Mouse (Mus musculus) lung, embryonic 14.5 days (tissue): ENCODE measurements at regions not wholly inside any gene's neighbourhood (a gene's known extent, or its start where the extent isn't known, plus 50 kb on each side); places are given as distances from the start of the nearest gene placed in this dataset.
"Not testable (repeated sequence)": the region's sequence is repeated elsewhere in the genome, so short reads cannot be mapped to it uniquely, and the experiment has no call there.

Experiments
- ATAC-seq: fragments of 200-750 bp; cut with Nextera tagmentation; 2 replicates; pipeline ENCODE4 v1.8.0; 2017; ENCODE audit warnings: mild to moderate bottlenecking, moderate TSS enrichment, moderate library complexity; ENCODE audit not compliant: insufficient read depth
- DNase-seq: peaks from one replicate; pipeline ENCODE4 v3.0.0-alpha.2; 2015
- H3K27ac ChIP-seq: fragments of 300-500 bp; sonication (generic); 2 replicates; pipeline ENCODE4 v1.5.1; 2014; ENCODE audit warnings: low read depth, mild to moderate bottlenecking, moderate library complexity
- H3K27me3 ChIP-seq: fragments of 300-500 bp; sonication (generic); 2 replicates; pipeline ENCODE4 v1.6.1; 2014; ENCODE audit warnings: low read length, control low read depth; ENCODE audit not compliant: insufficient read depth
- H3K36me3 ChIP-seq: fragments of 300-500 bp; sonication (generic); 2 replicates; pipeline ENCODE4 v1.6.1; 2014; ENCODE audit warnings: control low read depth; ENCODE audit not compliant: insufficient read depth
- H3K4me1 ChIP-seq: fragments of 300-500 bp; sonication (generic); 2 replicates; pipeline ENCODE4 v1.6.1; 2014; ENCODE audit warnings: antibody characterized with exemption, control low read depth; ENCODE audit not compliant: insufficient read depth
- H3K4me2 ChIP-seq: fragments of 300-500 bp; sonication (generic); 2 replicates; pipeline ENCODE4 v1.6.1; 2014; ENCODE audit warnings: mild to moderate bottlenecking
- H3K4me3 ChIP-seq: fragments of 300-500 bp; sonication (generic); 2 replicates; pipeline ENCODE4 v1.5.1; 2014; ENCODE audit warnings: low read depth, low read length
- H3K9ac ChIP-seq: fragments of 300-500 bp; sonication (generic); 2 replicates; pipeline ENCODE4 v1.6.1; 2014
- H3K9me3 ChIP-seq: fragments of 300-500 bp; sonication (generic); 2 replicates; pipeline ENCODE4 v1.6.1; 2016; ENCODE audit warnings: low read depth, low read length, control low read depth
- CTCF ChIP-seq: IDR thresholded peaks from 2 replicates; pipeline ENCODE4 v1.5.1; 2016; ENCODE audit warnings: antibody characterized with exemption, low read depth
- WGBS: fragments of 180-500 bp; shearing (Covaris S2); extraction: QIAGEN DNeasy Blood & Tissue Kit; methylation state at CpG from one replicate; pipeline ENCODE4 v1.1.7; 2014; 5-methylcytosine and 5-hydroxymethylcytosine counted together

DNA sequence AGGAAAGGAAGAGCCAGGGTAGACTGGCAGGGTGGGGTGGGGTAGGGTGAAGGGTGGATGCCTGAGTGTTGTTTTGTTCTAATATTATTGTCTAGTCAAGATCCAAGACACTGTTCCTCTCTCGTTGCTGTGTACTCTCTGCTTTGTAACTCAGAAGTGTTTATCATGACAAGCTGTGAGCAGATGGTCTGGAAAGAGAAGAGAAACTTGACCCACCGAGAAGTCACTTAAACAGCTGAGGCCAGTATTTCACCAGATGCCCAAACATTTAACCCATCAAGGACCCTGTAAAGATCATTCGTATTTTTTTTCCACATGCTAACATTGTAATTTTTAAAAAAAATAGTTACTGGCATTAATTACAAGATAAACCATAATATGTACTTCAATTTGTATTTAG, 178.7 kb upstream of the Trp63 start:
- Histone ChIP-seq H3K9ac (no peak overlapping the region), H3K36me3 (no peaks in the 10 kb centered on the region), H3K4me2 (no peak overlapping the region), H3K4me3 (no peak overlapping the region), H3K9me3 (no peaks in the 10 kb centered on the region), H3K27ac (no peak overlapping the region), H3K4me1 (no peaks in the 10 kb centered on the region), H3K27me3 (no peaks in the 10 kb centered on the region)
- no peak for DNase-seq
- WGBS = 31% methylated on average over 3 of the region's 3 CpGs
- TF ChIP-seq CTCF = no peak
- ATAC-seq = no peak

DNA sequence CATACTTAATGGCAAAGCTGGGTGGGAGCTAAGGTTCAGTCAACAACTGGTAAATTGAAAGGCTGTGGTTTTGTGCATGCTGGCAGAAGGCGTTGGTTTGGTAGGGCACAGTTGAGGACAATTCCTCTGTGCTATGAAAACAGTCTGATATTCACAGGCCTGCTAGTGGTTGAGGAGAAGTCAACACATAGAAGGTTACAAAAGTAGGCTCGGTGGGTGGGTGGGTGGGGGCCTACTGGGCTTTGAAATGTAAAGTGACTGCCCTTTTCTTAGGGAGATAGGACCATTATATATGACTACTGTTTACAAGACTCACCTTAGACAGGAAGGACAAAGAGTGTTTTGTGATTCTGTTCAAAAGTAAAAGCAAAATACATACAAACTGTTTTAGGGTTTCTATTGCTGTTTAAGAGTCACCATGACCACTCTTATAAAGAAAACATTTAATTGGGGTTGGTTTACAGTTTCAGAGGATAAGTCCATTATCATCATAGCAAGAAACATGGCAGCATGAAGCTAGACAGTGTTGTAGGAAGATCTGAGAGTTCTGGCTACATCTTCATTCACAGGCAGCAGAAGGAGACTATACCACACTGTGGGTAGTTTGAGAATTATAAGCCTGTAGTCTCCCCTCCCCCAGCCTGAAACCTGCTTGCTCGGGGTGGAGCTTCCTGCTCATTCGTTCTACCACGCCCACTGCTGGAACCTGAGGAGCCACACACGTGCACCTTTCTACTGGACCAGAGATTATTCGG, 166.3 kb upstream of the Trp63 start:
- no peak for TF ChIP-seq CTCF

DNA sequence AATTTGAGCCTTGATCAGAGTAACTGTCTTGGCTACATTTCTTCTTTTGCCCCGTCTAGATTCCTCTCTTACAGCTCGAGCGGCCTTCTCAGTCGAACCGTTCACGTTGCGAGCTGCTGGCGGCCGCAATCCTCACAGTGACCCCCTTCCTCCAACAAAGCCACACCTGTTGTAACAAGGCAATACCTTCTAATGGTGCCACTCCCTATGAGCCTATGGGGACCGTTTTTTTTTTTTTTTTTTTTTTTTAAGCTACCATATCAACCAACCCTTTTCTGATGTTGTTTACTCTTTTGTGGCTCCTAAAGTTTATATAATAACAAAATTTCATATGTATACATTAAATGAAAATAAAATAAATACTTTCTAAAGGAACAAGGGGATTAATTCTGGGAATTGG, 160.4 kb upstream of the Trp63 start:
- H3K9me3 ChIP-seq, H3K27me3 ChIP-seq, H3K4me1 ChIP-seq, DNase-seq, H3K36me3 ChIP-seq, H3K27ac ChIP-seq, ATAC-seq, H3K9ac ChIP-seq, H3K4me3 ChIP-seq, H3K4me2 ChIP-seq: not testable (repeated sequence)
- 91% methylated on average over 10 of the region's 10 CpGs for WGBS

More for the DNA sequence above, 166.3 kb upstream of the Trp63 start:
- Histone ChIP-seq H3K4me3 (no peak overlapping the region), H3K4me1 (no peaks in the 10 kb centered on the region), H3K36me3 (no peaks in the 10 kb centered on the region), H3K4me2 (no peak overlapping the region), H3K9ac (no peak overlapping the region), H3K9me3 (no peaks in the 10 kb centered on the region), H3K27me3 (no peaks in the 10 kb centered on the region), H3K27ac (no peak overlapping the region)
- DNase-seq (no peak), ATAC-seq (no peak)
- WGBS = 63% methylated on average over 4 of the region's 7 CpGs

GRCm38 (mm10) chr16:25523621-25524020, 159.9 kb upstream of the Trp63 start:
- no peak for DNase-seq
- Histone ChIP-seq H3K27me3 (no peaks in the 10 kb centered on the region), H3K9ac (no peak overlapping the region), H3K36me3 (no peaks in the 10 kb centered on the region), H3K4me2 (no peak overlapping the region), H3K27ac (no peak overlapping the region), H3K4me1 (no peaks in the 10 kb centered on the region), H3K9me3 (no peaks in the 10 kb centered on the region), H3K4me3 (no peak overlapping the region)
- ATAC-seq = no peak
- no peak for TF ChIP-seq CTCF
- WGBS = 32% methylated on average over 2 of the region's 2 CpGs

DNA sequence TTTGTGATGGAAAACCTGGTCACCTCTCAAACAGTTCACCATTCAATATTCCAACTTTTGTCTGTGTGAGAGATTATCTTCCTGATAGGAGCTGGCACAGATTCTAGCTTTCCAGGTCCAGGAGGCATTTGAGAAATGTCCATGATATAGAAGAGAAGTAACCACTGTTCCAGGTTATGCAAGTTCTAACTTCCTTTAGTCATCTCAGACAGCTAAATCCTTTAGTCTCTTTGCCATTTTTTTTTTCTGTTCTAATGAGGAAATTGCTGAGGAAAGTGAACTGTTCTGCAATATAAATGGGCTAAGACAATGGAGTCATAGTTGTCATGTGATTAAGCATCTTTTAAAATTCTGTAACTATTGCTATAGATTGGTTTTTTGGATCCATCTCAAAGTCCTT, 155.7 kb upstream of the Trp63 start:
- Histone ChIP-seq H3K9ac (no peak overlapping the region), H3K36me3 (no peaks in the 10 kb centered on the region), H3K4me3 (no peak overlapping the region), H3K4me1 (no peaks in the 10 kb centered on the region), H3K4me2 (no peak overlapping the region), H3K27ac (no peak overlapping the region), H3K9me3 (no peaks in the 10 kb centered on the region), H3K27me3 (no peaks in the 10 kb centered on the region)
- no peak for TF ChIP-seq CTCF
- ATAC-seq = no peak
- DNase-seq = no peak

DNA sequence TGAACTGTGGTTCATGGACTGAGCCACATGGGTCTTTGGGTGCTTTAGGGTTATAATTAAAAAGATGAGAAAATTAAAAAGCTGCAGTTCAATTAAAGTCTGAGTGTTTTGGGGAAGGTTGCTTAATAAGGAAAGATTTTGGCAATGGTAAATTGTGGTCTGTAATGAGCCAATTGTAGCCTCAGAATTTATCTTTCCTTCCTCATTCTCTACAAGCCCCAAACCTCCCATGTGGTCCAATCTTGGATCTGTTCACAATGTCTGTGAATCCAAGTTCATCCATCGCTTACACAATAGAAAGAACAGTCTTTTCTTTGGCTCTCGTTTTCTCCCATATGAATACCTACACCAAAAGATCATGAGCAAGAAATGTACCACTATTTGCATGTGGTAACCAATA, 155.2 kb upstream of the Trp63 start:
- no peak for TF ChIP-seq CTCF
- 84% methylated on average over 2 of the region's 2 CpGs for WGBS
- Histone ChIP-seq H3K9me3 (no peaks in the 10 kb centered on the region), H3K4me3 (no peak overlapping the region), H3K4me2 (no peak overlapping the region), H3K9ac (no peak overlapping the region), H3K27me3 (no peaks in the 10 kb centered on the region), H3K27ac (no peak overlapping the region), H3K36me3 (no peaks in the 10 kb centered on the region), H3K4me1 (no peaks in the 10 kb centered on the region)
- no peak for DNase-seq
- ATAC-seq = no peak

GRCm38 (mm10) chr16:25529681-25530080, 153.9 kb upstream of the Trp63 start:
- no peak overlapping the region for H3K4me3 ChIP-seq
- H3K4me2 ChIP-seq = no peak overlapping the region
- H3K36me3 ChIP-seq = no peaks in the 10 kb centered on the region
- DNase-seq (no peak), ATAC-seq (no peak)
- no peak for TF ChIP-seq CTCF
- no peaks in the 10 kb centered on the region for H3K4me1 ChIP-seq
- no peak overlapping the region for H3K9ac ChIP-seq
- H3K27me3 ChIP-seq = no peaks in the 10 kb centered on the region
- no peak overlapping the region for H3K27ac ChIP-seq
- 90% methylated on average over 1 of the region's 1 CpGs for WGBS
- no peaks in the 10 kb centered on the region for H3K9me3 ChIP-seq
